Mouse (Mus musculus) mature B cell (primary cell): ENCODE results near the gene Grin3b.

Source experiments
- in situ Hi-C: fragments of 300-500 bp; cut with MboI; formaldehyde crosslinking; loops from 2 replicates; pipeline ENCODE4 v1.14.3; 2019

The Grin3b gene

DNA sequence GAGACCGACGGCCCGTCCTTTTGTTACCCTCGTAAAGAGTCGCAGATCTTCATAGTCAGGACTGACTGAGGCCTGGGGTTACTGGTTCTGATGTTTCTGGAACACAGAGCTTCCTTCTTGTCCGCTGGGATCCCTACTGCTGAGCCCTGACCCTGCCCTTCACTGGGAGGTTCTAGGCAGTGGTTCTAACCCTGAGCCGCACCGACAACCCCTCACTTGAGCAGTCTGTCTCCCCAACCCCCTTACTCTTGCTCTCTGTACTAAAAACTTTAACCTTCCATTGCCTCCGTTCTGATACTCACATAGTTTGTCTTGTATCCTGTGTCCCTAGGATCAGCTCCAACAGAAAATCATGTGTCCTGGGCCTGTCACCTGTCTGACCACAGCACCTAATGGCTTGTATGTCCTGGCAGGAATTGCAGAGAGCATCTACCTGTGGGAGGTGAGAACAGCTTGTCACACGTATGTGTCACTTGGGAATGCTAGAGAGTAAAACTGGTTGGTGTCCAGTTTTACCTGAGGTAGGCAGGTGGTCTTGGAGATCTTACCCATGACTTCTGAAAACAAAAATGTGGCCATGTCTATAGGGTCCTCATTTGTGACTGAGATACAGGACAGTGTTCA lies 9.7 kb upstream of the Grin3b start:
- in situ Hi-C loops, result no loop called here

DNA sequence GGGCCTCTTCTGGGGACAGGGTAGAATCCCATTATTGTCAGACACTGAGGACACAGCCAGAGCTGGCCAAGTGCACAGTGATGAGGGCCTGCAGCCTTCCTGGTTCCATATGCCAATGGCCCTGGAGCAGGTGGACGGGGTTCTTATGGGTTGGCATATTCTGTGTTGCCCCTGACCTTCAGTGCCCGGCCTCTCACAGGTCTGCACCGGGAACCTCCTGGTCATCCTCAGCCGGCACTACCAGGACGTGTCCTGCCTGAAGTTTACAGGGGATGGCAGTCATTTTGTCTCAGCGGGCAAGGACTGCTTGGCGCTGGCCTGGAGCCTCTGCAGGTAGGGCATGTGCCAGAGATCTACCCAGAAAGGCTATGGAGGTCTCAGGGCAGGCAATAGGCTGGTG lies 5.8 kb upstream of the Grin3b start:
- in situ Hi-C loops, result no loop called here

GRCm38 (mm10) chr10:79965325-79965724 lies 5.2 kb upstream of the Grin3b start:
- in situ Hi-C loops, result no loop called here

GRCm38 (mm10) chr10:79966886-79967400 lies 3.6 kb upstream of the Grin3b start:
- in situ Hi-C loops, result no loop called here

DNA sequence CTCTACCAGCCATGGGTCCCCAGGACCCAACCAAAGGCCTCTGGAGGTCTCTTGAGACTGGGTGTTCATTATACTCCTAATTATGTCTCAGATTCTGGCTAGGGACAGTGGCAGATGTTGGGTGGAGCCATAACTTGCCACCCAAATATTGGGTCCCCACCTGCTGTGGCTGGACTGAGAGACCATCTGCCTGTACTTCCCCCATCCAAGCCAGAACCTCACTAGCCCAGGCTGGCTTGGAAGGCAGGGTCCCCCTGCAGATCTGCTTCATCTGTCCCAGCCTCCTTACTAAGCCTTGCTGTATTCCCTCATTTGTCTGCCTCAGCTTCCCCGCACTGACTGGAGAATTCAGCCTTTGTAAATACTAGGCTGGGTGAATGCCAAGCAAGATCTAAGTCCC lies 2.3 kb upstream of the Grin3b start:
- in situ Hi-C loops, result no loop called here

DNA sequence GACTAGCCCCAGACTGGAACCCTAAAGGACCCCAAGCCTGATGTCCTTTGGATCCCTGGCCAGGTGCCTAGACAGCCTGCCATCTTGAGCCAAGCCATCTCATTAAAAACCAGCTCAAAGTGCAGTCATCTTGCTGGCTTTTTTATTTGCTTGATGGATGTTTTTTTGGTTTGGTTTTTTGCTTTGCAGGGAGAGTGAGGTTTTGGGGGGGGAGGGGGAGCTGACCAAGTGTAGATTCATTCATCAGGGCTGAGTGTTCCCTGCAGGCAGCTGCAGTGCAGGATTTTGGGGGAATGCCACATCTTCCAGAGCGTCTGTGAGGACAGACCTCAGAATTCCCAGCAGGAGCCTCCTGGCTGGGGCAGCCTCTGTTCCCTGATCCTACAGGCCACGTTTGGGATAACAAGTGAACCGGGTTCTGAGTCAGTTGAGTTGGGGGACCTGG lies 1.4 kb upstream of the Grin3b start:
- in situ Hi-C loops, result no loop called here

DNA sequence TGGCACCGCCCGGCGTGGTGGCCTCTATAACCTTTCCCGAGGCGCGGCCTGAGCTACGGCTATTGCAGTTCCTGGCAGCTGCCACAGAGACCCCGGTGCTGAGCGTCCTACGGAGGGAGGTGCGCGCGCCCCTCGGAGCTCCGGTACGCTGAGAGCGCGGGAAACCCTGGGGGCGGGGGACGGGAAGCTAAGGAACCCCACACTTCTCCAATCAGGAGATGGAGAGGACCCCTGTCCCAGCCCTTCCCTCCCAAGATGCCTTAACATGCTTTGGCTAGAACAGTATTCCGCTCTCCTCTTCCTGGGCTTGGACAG lies 625 bp downstream of the Grin3b start:
- in situ Hi-C loops, result no loop called here

- in situ Hi-C loops, result no loop called here
These were observed 2.3 kb downstream of the Grin3b start for GRCm38 (mm10) chr10:79972831-79973230.

DNA sequence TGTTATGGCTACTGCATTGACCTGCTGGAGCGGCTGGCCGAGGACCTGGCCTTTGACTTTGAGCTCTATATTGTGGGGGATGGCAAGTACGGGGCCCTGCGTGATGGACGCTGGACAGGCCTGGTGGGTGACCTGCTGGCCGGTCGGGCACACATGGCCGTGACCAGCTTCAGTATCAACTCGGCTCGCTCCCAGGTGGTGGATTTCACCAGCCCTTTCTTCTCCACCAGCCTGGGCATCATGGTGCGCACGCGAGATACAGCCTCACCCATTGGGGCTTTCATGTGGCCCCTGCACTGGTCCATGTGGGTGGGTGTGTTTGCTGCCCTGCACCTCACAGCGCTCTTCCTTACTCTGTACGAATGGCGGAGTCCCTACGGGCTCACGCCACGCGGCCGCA lies 3.6 kb downstream of the Grin3b start:
- in situ Hi-C loops, result no loop called here

GRCm38 (mm10) chr10:79974668-79975067 lies 4.2 kb downstream of the Grin3b start:
- in situ Hi-C loops, result no loop called here

DNA sequence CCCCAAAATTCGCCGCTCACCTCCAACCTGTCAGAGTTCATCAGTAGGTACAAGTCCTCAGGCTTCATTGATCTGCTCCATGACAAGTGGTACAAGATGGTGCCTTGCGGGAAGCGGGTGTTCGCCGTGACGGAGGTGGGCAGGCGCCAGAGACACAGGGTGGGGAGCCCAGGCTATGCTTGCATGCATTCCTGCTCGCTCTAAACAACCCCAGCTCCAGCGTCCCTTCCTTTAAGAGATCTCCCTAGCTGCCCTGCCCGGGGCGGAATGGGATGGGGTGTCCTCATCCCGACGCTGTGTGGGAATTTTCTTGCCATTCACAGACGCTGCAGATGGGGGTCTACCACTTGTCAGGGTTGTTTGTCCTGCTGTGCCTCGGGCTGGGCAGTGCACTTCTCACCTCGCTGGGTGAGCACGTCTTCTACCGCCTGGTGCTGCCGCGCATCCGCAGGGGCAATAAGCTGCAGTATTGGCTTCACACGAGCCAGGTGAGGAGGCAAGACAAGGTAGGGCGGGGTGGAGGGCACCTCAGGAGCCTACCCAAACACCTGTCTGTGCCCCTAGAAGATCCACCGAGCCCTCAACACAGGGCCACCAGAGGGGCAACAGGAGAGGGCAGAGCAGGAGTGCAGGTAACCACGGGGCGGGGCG lies 5.7 kb downstream of the Grin3b start:
- in situ Hi-C loops, result no loop called here

DNA sequence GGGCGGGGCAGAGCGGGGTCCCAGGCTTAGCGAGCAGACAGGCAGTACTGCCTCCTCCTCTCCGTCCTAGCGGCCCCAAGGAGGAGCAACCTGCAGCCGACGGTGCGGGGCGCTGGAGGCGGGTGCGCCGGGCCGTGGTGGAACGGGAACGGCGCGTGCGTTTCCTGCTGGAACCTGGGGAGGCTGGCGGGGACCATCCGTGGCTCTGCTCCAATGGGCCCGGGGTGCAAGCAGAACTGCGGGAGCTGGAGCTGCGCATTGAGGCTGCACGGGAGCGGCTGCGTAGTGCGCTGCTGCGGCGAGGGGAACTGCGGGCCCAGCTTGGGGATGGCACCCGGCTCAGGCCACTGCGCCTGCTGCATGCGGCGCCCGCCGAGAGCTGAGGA lies 6.2 kb downstream of the Grin3b start:
- in situ Hi-C loops, result no loop called here

GRCm38 (mm10) chr10:79977324-79977723 lies 6.8 kb downstream of the Grin3b start:
- in situ Hi-C loops, result no loop called here

GRCm38 (mm10) chr10:79978061-79978460 lies 7.5 kb downstream of the Grin3b start:
- in situ Hi-C loops, result no loop called here

DNA sequence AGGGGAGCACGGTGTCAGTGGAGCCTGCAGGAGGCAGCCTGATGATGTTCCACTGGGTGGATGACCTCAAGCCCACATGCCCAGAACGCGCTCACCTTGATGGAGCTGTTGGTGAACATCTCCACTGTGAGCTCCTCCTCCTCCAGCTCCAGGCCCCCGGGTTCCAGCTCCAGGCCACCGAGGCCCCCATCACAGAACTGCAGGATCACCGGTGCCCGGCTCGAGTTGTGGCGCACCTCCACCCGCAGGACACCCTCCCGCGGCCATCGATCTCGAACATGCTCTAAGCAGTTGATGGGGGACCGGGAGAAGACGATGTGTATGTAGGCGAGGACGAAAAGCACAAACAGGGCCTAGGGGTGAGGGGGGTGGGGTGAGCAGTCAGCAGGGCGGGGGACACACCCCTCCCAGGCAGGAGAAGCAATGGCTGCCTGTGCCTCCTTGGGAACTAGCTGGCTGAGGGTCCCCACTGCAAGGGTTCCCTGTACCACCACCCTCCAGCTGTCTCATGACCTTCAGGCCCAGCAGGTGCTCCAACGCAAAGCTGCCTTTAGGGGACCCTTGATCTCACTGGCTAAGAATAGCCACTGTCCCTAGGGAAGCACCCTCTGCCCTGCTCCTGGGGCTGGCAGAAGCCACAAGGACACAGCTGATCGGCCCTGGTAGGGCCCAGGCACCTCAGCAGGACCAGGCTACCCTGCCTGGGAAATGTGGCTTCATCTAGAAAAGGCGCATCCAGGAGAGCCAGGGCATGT lies 9.1 kb downstream of the Grin3b start:
- in situ Hi-C loops, result no loop called here

DNA sequence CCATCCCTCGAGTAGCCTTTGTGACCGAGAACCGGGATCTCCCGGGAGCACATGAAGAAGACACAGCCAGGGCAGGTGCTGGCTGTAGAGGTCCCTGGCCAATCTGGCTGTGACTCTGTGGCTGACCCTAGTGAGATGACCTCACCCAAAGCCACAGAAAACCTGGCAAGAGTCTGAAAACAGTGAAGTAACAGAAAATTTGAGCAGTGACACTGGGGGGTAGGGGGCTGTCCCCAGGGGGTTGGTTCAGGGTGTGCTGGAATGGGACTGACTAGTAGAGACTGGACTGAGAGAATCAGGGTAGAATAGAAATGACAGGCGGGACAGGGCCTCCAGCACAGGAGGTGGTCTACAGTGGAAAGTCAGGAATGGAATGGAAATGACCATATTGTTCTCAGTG lies 12.7 kb downstream of the Grin3b start:
- in situ Hi-C loops, result no loop called here

DNA sequence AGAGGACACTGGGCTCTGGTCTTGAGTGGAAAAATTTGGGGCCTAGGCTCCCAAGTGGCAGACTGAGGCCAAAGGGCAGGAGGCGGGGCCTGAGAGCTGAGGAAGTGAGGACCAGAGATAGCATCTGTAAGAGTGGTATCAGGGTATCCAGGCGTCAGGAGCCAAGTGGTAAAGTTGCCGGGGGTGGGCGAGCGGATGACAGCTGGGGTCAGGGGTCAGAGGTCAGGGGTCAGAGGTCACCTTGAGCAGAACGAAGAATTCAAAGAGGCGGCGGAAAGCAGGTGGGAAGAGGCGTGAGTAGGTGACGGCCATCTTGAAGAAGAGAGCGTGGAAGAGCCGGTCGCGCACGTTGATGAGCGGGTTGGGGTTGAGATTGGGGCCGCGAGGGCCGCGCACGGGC lies 13.2 kb downstream of the Grin3b start:
- in situ Hi-C loops, result no loop called here

DNA sequence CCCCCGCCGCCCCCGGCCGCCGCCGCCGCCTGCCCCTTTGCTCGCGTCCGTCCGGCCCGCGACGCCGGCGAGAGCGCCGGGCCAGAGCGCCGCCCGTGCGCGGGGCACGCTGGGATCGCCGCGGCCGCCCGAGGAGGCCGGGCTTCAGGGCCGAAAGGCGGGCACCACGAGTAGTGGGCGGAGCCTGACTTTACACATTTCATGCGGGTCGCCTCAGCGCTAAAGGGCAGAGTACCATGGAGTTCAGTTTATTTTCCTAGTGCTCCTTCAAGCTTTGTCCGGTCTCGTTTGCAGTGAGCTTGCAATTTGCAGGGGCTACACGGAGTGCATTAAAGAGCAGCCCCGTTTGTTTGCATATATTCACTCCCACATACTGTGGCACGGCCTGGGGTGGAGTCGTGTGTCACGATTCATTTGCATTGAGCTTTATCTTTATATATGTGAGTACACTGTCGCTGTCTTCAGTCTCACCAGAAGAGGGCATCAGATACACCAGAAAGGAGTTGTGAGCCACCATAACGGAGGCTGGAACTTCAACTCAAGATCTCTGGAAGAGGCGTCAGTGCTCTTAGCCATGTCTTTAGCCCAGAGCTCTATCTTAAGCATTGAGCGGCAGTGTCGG lies 13.8 kb downstream of the Grin3b start, which contains the start of gene Tmem259:
Gene Tmem259, minus strand, starts transcription at position 136 of the 622 bp plus-strand sequence.
- in situ Hi-C loops, result no loop called here

DNA sequence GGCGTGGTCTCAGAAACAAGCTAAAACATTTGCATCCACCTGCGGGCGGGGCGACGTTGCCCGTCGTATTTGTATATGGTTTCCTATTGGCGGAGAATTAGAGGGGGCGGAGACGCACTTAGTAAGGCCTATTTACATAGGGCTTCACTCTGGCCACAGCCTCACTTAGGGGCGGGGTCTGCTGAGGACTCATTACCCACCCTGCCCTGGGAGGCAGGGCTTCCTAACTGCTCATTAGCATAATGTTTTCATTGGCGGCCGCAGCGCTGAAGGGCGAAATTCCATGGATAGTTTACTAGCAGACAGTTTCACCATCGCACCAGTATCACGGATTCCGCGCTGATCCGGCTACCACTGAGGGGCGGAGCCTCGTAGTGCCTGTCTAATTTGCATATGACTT lies 14.4 kb downstream of the Grin3b start:
- in situ Hi-C loops, result loop anchor here (5.0 kb wide), 1 partner anchor 37 kb away; no protein-coding TSS in a partner anchor

DNA sequence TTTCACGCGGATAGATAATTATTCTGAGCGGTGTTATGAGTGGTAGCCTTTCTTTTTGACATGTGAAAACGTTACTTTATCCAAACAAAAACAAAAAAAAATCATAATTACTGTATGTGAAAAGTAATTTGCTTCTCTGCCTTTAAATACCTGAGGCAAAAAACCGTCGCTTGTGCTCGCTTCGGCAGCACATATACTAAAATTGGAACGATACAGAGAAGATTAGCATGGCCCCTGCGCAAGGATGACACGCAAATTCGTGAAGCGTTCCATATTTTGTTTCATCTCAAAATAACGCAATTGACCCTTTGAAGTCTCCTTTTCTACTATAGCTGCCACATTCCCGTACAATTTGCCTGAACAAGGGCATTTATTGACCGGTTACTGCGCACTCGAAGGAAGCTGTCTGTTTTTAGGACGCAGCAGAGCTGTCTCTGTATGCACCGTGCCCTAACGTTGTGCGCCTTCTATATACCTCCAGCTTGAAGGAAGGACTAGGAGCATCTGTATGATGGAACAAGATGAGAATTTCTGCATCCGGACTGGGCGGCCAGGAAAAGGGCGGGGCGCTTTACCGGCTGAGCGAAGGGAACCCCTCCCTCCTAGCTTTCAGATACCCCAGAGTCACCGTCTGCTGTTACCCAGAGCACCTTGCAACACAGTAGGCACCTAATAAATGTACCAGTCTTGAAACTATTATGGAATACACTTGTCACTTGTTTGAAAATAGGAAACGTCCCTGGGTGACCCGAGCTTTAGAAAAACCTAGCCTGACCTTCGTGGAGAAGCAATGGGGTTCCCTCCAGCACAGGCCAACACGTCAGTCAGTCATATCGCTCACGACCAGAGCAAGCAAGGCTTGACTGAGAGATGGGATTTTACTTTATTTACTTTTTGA lies 15.1 kb downstream of the Grin3b start:
- in situ Hi-C loops, result loop anchor here (5.0 kb wide), 1 partner anchor 37 kb away; no protein-coding TSS in a partner anchor

- in situ Hi-C loops, result loop anchor here (5.0 kb wide), 1 partner anchor 36 kb away; no protein-coding TSS in a partner anchor
These were observed 15.8 kb downstream of the Grin3b start for GRCm38 (mm10) chr10:79986232-79986878.
